Mouse (Mus musculus) CD4-positive helper T cell, adult 2 months (primary cell): ENCODE data around the gene Pald1.

Source experiments
- DNase-seq: peaks from one replicate; pipeline ENCODE4 v3.0.0-alpha.2; 2012; ENCODE audit warnings: low read depth, missing footprints, low spot score

Gene Pald1

DNA sequence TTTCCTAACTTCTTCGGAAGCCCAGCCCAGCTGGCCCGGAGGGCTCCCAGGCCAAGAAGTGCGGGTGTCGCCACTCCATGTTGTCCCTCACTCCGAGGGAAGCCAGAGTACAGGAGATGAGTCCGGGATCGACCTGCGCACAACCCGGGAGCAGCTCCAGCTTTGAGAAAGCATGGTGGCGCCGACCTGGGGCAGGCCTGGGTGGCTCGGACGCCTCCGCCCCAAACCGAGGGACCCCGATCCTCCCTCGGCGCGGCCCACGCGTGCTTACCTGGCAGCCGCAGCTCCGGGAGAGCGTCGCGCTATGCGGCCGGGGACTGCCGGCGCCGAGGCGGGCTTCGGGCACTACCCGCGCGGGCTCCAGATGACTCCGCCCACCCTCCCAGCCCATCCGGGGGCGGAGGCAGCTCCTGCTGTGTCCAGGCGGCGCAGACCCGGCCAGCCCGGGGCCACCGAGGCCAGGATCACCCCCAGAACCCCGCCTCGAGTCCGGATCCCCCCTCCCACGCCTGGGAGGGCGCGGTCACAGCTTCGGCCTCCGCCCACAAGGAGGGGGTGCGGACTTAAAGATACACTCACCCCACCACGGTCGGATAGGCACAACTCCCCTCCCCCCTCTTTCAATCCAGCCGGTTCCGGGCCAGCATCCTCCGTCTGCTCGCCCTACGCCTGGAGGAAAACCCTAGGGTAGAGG is at the start of gene Pald1:
Pald1 (minus strand) TSS at position 510 of the 694 bp plus-strand sequence.
- peak; percentile 53 for DNase-seq

DNA sequence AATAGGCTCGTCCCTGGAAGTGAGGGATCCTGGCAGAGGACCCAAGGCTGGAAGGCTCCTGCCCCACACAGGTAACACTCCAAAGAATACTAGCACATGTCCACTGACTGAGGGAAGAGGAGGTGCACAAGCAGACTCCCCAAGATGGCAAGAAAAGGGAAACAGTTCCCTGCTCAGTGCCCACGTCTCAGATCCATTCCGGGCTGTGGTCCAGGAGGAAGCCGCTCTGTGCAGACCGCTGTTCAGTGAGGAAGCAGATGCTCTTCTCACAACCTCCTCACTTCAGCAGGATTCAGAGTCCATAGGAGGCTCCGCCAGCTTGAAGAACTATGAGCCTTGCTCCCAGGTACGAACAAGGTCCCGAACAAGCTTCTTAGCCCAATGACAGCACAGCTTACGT is 48.0 kb upstream of the Pald1 start:
- no peak for DNase-seq

- DNase-seq, result no peak
Observed at GRCm38 (mm10) chr10:61429043-61429442, 45.7 kb upstream of the Pald1 start.

- DNase-seq, result no peak
Observed at GRCm38 (mm10) chr10:61428416-61428815, 45.1 kb upstream of the Pald1 start.

DNA sequence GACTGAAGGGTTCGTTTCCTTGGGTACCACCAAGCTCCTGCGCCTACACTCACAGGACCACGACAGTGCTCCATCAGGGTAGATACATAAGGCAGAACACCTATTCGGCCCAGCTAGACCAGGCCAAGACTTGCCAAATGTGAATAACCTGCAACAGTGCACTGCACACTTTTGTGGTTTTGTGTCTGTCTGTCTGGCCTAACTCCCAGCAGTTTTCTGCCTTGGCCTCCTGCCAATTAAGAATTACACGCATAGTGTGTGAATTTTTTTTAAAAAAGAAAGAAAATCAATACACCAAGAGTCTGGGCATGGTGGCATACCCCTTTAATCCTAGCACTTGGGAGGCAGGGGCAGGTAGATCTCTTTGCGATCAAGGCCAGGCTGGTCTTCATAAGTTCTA is 44.6 kb upstream of the Pald1 start:
- DNase-seq, result no peak

GRCm38 (mm10) chr10:61426251-61426757 is 43.0 kb upstream of the Pald1 start:
- DNase-seq, result no peak

GRCm38 (mm10) chr10:61425047-61425446 is 41.7 kb upstream of the Pald1 start:
- no peak for DNase-seq

GRCm38 (mm10) chr10:61424500-61424899 is 41.2 kb upstream of the Pald1 start:
- DNase-seq, result no peak

- no peak for DNase-seq
Observed at GRCm38 (mm10) chr10:61423289-61423688, 40.0 kb upstream of the Pald1 start.

DNA sequence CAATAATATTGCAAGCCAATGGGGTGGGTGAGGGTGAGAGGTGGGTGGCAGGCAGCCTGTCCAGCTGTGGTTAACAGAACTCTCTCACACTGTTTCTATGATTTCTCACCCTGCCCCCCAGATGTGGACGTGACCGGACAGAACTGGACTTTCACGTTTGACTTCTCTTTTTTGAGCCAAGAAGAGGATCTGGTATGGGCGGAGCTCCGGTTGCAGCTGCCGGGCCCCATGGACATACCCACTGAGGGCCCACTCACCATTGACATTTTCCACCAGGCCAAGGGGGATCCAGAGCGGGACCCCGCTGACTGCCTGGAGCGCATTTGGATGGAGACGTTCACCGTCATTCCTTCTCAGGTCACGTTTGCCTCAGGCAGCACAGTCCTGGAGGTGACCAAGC is 39.5 kb upstream of the Pald1 start:
- DNase-seq, result no peak

- no peak for DNase-seq
Observed at GRCm38 (mm10) chr10:61420011-61420410, 36.7 kb upstream of the Pald1 start.

- no peak for DNase-seq
Observed at GRCm38 (mm10) chr10:61419146-61419545, 35.8 kb upstream of the Pald1 start.

DNA sequence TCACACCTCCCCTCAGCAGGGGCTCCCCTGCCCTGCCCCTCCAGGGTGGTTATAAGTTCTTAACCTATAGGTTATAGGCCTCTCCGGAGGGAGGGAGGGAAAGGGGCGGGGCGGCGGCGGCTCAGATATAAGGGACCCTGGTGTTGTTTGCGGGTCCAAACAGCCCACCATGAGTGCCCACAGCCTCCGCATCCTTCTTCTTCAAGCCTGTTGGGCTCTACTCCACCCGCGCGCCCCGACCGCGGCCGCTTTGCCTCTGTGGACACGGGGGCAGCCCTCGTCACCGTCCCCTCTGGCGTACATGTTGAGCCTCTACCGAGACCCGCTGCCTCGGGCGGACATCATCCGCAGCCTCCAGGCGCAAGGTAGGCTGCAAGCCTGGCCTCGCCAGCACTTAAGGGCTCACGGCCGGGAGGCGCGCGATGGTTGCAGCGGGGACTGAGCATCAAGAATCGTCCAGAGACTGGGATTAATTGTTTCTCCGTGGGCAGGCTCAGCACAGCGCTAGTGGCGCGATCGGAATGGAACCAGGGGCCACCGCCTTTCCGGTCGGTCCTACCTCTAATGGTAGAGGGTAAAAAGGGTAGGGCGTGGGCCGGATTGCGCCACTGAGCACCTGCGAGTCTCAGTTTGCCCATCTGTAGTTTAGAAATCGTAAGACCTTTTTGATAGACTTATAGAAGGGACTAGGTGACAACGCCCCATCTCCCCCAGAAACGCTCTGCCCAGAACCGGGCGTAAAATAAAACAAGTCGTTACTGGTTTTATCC is 35.0 kb upstream of the Pald1 start:
- peak; percentile 10 for DNase-seq

- DNase-seq, result no peak
Observed at GRCm38 (mm10) chr10:61417672-61418071, 34.3 kb upstream of the Pald1 start, which contains the start of gene Nodal. Gene Nodal, plus strand, starts transcription at chr10:61417972.

DNA sequence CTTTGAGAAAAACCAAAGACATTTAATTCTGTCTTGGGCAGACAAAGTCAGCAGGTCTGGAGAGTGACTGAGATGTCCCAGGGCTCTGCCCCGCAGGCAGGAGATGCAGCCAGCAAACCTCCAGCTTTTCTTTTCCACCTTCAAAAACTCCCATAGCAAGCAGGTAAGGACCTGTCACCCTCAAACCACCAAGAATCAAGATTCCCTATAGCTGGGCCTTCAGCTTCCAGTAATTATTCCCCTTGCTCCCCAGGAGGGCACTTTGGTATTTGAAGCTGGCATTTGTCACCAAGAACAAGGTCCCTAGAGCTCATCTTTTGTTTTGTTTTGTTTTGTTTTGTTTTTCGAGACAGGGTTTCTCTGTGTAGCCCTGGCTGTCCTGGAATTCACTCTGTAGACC is 33.7 kb upstream of the Pald1 start:
- no peak for DNase-seq

GRCm38 (mm10) chr10:61416561-61416960 is 33.2 kb upstream of the Pald1 start:
- DNase-seq, result no peak

DNA sequence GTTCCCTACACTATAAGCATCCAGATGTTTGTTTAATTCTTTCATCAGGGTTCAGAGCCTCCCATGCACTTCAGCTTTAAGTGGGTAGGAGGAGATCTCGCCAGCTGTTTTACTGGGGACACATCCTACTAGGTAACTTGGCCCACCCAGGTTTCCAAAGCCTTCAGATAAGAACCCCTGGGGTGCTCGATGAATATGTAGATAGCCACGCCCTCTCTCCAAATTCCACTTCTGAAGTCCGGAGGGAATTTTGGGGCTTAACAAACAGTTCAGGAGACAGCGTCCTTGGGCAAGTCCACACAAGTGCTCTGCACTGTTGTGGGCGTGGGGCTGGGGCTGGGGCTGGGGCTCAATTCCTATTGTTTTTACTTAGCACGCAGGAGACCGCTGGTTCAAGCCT is 32.6 kb upstream of the Pald1 start:
- no peak for DNase-seq

DNA sequence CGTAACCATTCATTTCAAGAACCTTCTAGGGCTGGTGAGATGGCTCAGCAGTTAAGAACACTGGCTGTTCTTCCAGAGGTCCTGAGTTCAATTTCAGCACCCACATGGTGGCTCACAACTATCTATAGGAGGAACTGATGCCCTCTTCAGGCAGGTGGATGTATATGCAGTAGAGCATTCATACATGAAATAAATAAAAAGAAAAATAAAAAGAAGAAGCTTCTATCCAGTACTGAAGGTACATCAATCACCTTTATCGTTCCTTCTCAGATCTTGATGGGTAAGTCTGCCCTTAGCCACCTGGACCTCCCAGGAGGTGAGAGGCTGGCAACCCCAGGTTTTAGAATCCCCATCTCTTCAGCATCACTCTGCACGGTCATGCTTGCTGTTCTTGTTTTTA is 31.9 kb upstream of the Pald1 start:
- DNase-seq, result no peak

- no peak for DNase-seq
Observed at GRCm38 (mm10) chr10:61412910-61413625, 29.7 kb upstream of the Pald1 start.

DNA sequence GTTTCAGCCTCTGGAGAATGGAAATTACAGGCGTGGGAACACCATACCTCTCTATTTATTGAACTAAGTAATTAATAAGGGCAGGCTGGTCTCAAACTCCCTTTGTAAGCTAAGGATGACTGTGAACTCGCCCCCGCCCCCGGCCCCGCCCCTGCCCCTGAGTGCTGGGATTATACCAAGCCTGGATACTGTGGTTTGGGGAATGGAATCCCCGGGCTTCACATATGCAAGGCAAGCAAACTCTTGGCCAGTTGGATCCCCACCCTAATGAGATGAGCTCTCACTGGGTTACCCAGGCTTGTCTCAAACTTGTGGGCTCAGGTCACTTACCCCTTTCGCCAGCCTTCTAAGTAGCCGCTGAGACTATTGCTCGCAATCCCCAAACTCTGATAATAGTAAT is 26.9 kb upstream of the Pald1 start:
- no peak for DNase-seq

- DNase-seq, result no peak
Observed at GRCm38 (mm10) chr10:61409776-61410175, 26.4 kb upstream of the Pald1 start.

- DNase-seq, result no peak
Observed at GRCm38 (mm10) chr10:61405958-61406357, 22.6 kb upstream of the Pald1 start.
